Mouse (Mus musculus) heart, embryonic 12.5 days (tissue): ENCODE data around the gene Il10rb. TPM values are rescaled to one million over a fixed set of nuclear protein-coding genes. Genes with fewer than 3 reads are reported as not detected.
"Not testable (repeated sequence)": the region's sequence is repeated elsewhere in the genome, so short reads cannot be mapped to it uniquely, and the experiment has no call there.

ENCODE experiments used
- ATAC-seq: fragments of 200-750 bp; cut with Nextera tagmentation; 2 replicates; pipeline ENCODE4 v1.8.0; 2017; ENCODE audit warnings: moderate TSS enrichment, moderate library complexity; ENCODE audit not compliant: insufficient number of reproducible peaks, low FRiP score
- H3K27ac ChIP-seq: fragments of 300-500 bp; sonication (generic); 2 replicates; pipeline ENCODE4 v1.5.1; 2016; ENCODE audit warnings: mild to moderate bottlenecking, moderate library complexity; ENCODE audit not compliant: poor library complexity, severe bottlenecking
- H3K27me3 ChIP-seq: fragments of 300-500 bp; sonication (generic); replicated peaks from 2 replicates; pipeline ENCODE4 v1.6.1; 2016; ENCODE audit warnings: mild to moderate bottlenecking, moderate library complexity
- H3K36me3 ChIP-seq: fragments of 300-500 bp; sonication (generic); 2 replicates; pipeline ENCODE4 v1.6.1; 2016; ENCODE audit warnings: mild to moderate bottlenecking, moderate library complexity
- H3K4me1 ChIP-seq: fragments of 300-500 bp; sonication (generic); replicated peaks from 2 replicates; pipeline ENCODE4 v1.6.1; 2016; ENCODE audit warnings: mild to moderate bottlenecking
- H3K4me2 ChIP-seq: fragments of 300-500 bp; sonication (generic); 2 replicates; pipeline ENCODE4 v1.6.1; 2016; ENCODE audit warnings: mild to moderate bottlenecking, moderate library complexity
- H3K4me3 ChIP-seq: fragments of 300-500 bp; sonication (generic); 2 replicates; pipeline ENCODE4 v1.5.1; 2016; ENCODE audit warnings: mild to moderate bottlenecking
- H3K9ac ChIP-seq: fragments of 300-500 bp; sonication (generic); 2 replicates; pipeline ENCODE4 v1.6.1; 2016; ENCODE audit warnings: mild to moderate bottlenecking, moderate library complexity
- H3K9me3 ChIP-seq: fragments of 300-500 bp; sonication (generic); replicated peaks from 2 replicates; pipeline ENCODE4 v1.6.1; 2016; ENCODE audit warnings: mild to moderate bottlenecking, moderate library complexity
- WGBS: fragments of 180-500 bp; shearing (Covaris S2); methylation state at CpG from one replicate; pipeline ENCODE4 v1.1.7; 2016; 5-methylcytosine and 5-hydroxymethylcytosine counted together
- polyA plus RNA-seq: library from polyadenylated mRNA; unstranded; fragments of >200 nt; fragmentation: Nextera tagmentation; extraction: Ambion mirVana; gene quantifications from 2 replicates; pipeline ENCODE4 v1.2.1, GENCODE M21; 2016

Gene Il10rb
- polyA plus RNA-seq, 1 experiment from 2014 or later, result 42.6 TPM

DNA sequence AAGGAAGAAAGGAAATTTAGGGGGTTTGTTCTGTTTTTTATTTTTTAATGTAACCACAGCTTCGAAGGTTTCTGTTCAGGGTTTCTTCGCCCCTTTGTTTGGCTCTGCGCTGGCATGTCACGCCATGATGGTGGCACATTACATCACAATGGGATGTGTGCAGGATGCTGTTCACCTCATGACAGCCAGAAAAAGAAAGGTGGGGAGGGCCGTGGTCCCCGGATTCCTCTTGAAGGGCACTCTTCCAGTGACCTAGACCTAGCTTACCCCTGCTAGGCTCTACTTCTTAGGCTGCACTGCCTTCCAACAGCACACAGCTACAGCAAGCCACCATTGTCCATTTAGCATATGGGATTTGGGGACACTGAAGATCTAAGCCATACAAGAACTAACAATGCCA lies 19.9 kb downstream of the Il10rb start:
- Histone ChIP-seq H3K9ac (no peak overlapping the region), H3K4me3 (no peak overlapping the region), H3K27ac (no peak overlapping the region), H3K27me3 (no peaks in the 10 kb centered on the region), H3K36me3 (peaks cover 60% of the 10 kb centered on the region), H3K4me1 (0 out of 2 replicates have a peak, but pooled peaks cover 4% of the 10 kb centered on the region), H3K9me3 (peaks cover 10% of the 10 kb centered on the region; the same call in 1 of the 2 replicates), H3K4me2 (no peak overlapping the region)
- ATAC-seq, result no peak
- 91% methylated on average over 6 of the region's 6 CpGs for WGBS

DNA sequence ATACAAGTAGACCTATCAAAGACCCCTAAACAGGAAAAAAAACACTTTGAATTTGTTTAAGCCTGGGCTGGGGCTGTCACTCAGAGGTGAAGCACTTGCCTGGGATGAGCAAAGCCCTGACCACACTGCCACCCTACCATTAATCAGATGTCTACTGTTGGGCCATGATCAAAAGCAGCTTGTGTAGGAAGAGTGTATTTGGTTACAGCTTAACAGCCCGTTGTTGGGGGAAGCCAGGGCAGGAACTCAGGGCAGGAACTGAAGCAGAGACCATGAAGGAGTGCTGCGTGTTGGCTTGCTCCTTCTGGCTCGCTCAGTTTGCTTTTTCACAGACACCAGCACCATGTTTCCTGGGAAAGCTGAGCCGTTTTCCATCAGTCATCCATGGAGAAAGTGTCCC lies 20.6 kb downstream of the Il10rb start:
- Histone ChIP-seq H3K9ac (no peak overlapping the region), H3K4me1 (peaks cover 4% of the 10 kb centered on the region; the same call in 1 of the 2 replicates), H3K4me2 (no peak overlapping the region), H3K27ac (no peak overlapping the region), H3K9me3 (peaks cover 10% of the 10 kb centered on the region; the same call in 1 of the 2 replicates), H3K27me3 (no peaks in the 10 kb centered on the region), H3K36me3 (peaks cover 52% of the 10 kb centered on the region), H3K4me3 (no peak overlapping the region)
- ATAC-seq, result no peak
- WGBS, result 80% methylated on average over 4 of the region's 4 CpGs

DNA sequence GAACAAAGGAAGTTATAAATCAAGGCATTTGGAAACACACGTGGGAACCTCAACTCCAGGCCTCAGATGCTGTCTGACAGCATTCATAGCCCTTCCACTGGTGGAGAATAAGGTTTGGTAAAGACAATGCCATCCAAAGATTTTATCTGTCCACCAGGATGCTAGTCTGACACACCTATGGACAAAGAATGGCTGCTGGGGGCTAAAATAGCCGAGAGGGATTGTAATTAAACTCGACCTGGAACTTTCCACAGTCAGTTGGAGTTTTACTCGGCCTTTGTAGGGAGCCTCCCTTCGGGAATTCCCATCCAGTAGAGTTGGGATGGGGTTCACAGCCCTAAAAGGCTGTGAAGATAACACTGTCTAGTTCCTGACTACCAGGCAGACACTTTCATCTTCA lies 21.5 kb downstream of the Il10rb start:
- 65% methylated on average over 5 of the region's 5 CpGs for WGBS
- no peak overlapping the region for H3K4me3 ChIP-seq
- peaks cover 45% of the 10 kb centered on the region for H3K36me3 ChIP-seq
- no peak overlapping the region for H3K9ac ChIP-seq
- peaks cover 4% of the 10 kb centered on the region; the same call in 1 of the 2 replicates for H3K4me1 ChIP-seq
- no peak for ATAC-seq
- no peaks in the 10 kb centered on the region for H3K27me3 ChIP-seq
- no peak overlapping the region for H3K27ac ChIP-seq
- no peak overlapping the region for H3K4me2 ChIP-seq
- peaks cover 10% of the 10 kb centered on the region; the same call in 1 of the 2 replicates for H3K9me3 ChIP-seq

DNA sequence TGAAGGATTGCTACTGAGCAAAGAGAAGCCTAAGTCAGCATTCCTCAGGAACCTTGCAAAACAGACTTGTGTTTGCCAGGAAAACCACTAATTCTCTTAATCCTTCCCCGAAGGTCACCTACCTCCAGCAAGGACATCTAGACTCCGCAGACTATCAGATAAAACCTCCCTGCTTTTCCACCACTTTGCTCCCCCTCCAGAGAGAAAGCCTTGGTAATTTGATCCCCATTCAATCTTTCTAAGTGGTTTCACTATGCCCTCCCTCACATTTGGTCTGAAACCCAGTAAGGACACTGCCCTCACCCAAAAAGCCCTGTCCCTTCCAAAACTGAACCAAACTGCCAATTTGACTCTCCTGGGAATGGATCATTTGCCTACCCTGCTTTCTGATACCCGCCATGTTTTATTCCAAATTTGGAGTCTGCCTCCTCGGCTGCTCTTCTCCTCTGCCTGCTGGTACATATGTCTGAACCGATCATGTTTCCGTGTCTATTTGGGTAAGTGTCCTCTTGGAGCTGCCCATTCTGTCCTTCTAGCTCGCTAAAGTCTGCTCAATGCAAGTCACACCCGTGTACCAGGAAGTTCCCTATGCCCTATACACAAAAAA lies 22.4 kb downstream of the Il10rb start:
- no peak overlapping the region for H3K4me3 ChIP-seq

DNA sequence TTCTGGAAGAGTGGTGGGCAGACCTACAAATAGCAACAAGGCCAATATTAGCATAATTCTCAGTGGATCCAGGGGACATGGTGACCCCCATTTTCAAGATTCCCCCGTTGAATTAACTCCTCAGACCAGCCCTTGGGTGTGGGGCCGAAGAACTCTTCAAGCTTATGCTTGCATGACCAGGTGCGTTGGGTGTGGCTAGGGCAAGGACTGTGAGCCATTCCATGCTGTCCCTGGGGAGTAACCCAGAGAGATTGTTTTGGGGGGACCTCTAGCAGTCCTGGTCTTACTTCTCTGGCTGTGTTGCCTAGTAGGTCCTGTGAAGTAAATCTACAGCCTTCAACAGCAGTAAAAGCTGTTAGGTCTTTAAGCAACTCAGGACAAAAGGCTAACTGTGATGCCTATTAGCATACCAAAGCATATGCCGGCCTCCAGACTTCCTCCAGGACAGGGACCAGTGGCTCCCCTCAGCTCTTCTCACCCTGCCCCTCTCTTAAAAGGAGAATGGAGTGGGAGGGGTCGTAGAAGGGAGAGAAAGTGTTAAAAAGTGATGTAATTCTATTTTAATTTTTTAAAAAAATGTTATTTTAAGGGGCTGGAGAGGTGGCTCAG lies 26.9 kb downstream of the Il10rb start:
- no peaks in the 10 kb centered on the region for H3K27me3 ChIP-seq
- H3K36me3 ChIP-seq, result no peaks in the 10 kb centered on the region
- no peak overlapping the region for H3K4me3 ChIP-seq
- peaks cover 17% of the 10 kb centered on the region for H3K4me1 ChIP-seq
- no peak overlapping the region for H3K27ac ChIP-seq
- WGBS, result 42% methylated on average over 5 of the region's 5 CpGs
- peaks cover 10% of the 10 kb centered on the region; the same call in 1 of the 2 replicates for H3K9me3 ChIP-seq
- H3K9ac ChIP-seq, result no peak overlapping the region
- no peak for ATAC-seq
- H3K4me2 ChIP-seq, result no peak overlapping the region

More for the DNA sequence above, 22.4 kb downstream of the Il10rb start:
- Histone ChIP-seq H3K27ac (no peak overlapping the region), H3K36me3 (peaks cover 36% of the 10 kb centered on the region), H3K27me3 (no peaks in the 10 kb centered on the region), H3K9me3 (peaks cover 10% of the 10 kb centered on the region; the same call in 1 of the 2 replicates), H3K4me2 (no peak overlapping the region), H3K9ac (no peak overlapping the region), H3K4me1 (peaks cover 5% of the 10 kb centered on the region; the same call in 1 of the 2 replicates)
- ATAC-seq, result no peak
- WGBS, result 64% methylated on average over 8 of the region's 8 CpGs

DNA sequence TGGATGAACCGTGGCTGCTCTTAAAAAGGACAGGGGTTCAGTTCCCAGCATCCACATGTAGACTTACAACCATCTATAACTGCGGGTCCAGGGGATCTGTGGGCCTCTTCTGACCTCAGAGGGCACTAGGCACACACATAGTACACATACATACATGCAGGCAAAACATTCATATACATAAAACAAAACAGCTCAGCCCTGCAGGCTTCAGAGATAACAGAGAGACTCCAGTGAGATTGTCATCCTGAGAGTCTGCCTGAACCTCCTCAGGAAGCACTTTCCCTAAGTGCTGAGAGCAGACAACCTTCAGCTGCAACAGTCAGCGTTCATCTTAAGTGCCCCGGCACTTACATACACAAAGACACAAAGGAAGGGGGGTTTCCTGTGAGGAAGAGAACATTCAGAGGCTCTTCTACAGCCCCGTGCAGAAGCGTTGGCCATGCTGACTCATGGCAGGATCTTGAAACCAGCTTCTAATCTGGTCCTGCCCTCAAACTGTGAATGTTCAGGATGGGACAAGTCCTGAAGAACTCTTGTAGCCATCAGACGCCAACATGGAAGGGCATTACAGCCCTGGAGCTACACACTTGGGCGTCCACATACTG lies 27.5 kb downstream of the Il10rb start:
- Histone ChIP-seq H3K4me1 (peaks cover 14% of the 10 kb centered on the region), H3K9ac (no peak overlapping the region), H3K9me3 (peaks cover 10% of the 10 kb centered on the region; the same call in 1 of the 2 replicates), H3K27me3 (no peaks in the 10 kb centered on the region), H3K27ac (no peak overlapping the region), H3K36me3 (no peaks in the 10 kb centered on the region), H3K4me2 (no peak overlapping the region), H3K4me3 (no peak overlapping the region)
- ATAC-seq, result peak; percentile 56; the same call in 1 of the 2 replicates
- 35% methylated on average over 8 of the region's 8 CpGs for WGBS

DNA sequence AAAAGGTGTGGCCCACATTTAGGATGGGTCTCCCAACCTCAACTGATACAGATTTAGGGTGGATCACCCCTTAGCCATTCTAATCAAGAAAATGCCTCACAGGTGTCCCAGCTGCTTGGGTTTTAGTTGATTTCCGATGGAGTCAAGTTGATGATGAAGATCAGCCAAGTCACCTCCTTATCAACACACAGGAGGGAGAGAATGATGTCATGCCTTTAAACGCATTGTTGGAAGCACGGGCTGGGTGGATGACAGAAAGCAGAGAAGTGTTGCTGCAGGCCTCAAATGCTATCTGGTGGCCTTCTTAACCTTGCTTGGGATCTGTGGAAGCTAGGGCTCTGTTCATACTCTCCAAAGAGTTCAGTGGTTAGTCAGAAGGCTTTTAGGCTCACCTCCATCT lies 28.2 kb downstream of the Il10rb start:
- Histone ChIP-seq H3K27ac (no peak overlapping the region), H3K9me3 (peaks cover 6% of the 10 kb centered on the region; the same call in 1 of the 2 replicates), H3K27me3 (no peaks in the 10 kb centered on the region), H3K9ac (no peak overlapping the region), H3K4me1 (peaks cover 13% of the 10 kb centered on the region), H3K4me3 (no peak overlapping the region), H3K4me2 (no peak overlapping the region), H3K36me3 (no peaks in the 10 kb centered on the region)
- WGBS, result 26% methylated on average over 3 of the region's 3 CpGs
- ATAC-seq, result 0 out of 2 replicates have a peak, but pooled peaks have one; percentile 54

DNA sequence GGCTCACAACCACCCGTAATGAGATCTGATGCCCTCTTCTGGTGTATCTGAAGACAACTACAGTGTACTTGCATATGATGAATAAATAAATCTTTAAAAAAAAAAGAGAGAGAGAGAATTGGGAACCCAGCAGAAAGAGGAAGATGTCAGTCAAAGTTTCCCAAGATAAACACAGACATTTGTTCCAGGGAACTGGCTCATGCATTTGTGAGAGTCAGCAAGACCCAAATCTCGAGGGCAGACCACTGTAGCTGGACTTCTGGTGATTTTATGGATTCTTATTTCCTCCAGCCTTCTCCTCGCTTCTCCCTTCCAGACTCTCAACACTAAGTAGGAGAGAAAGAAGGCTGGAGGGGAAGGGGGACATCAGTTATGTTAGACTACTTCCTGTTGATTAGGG lies 32.1 kb downstream of the Il10rb start:
- Histone ChIP-seq H3K9me3 (no peaks in the 10 kb centered on the region), H3K27me3 (no peaks in the 10 kb centered on the region), H3K4me3 (no peak overlapping the region), H3K36me3 (no peaks in the 10 kb centered on the region), H3K27ac (no peak overlapping the region), H3K4me1 (peaks cover 19% of the 10 kb centered on the region), H3K9ac (no peak overlapping the region), H3K4me2 (no peak overlapping the region)
- no peak for ATAC-seq
- WGBS, result 75% methylated on average over 3 of the region's 3 CpGs

- not testable (repeated sequence) for H3K9me3 ChIP-seq, ATAC-seq, H3K27me3 ChIP-seq, H3K4me3 ChIP-seq, H3K9ac ChIP-seq, H3K36me3 ChIP-seq, H3K4me2 ChIP-seq, H3K27ac ChIP-seq
- 68% methylated on average over 1 of the region's 1 CpGs for WGBS
- peaks cover 15% of the 10 kb centered on the region for H3K4me1 ChIP-seq
Measured at GRCm38 (mm10) chr16:91438599-91438998, 32.6 kb downstream of the Il10rb start.

- Histone ChIP-seq H3K4me3 (no peak overlapping the region), H3K9ac (no peak overlapping the region), H3K4me2 (no peak overlapping the region), H3K27me3 (no peaks in the 10 kb centered on the region), H3K4me1 (peaks cover 6% of the 10 kb centered on the region), H3K9me3 (no peaks in the 10 kb centered on the region), H3K36me3 (no peaks in the 10 kb centered on the region), H3K27ac (peak overlapping the region; percentile 44; the same call in 1 of the 2 replicates)
- 41% methylated on average over 7 of the region's 7 CpGs for WGBS
- peak; percentile 91 for ATAC-seq
Measured at GRCm38 (mm10) chr16:91441366-91441765, 35.4 kb downstream of the Il10rb start.

DNA sequence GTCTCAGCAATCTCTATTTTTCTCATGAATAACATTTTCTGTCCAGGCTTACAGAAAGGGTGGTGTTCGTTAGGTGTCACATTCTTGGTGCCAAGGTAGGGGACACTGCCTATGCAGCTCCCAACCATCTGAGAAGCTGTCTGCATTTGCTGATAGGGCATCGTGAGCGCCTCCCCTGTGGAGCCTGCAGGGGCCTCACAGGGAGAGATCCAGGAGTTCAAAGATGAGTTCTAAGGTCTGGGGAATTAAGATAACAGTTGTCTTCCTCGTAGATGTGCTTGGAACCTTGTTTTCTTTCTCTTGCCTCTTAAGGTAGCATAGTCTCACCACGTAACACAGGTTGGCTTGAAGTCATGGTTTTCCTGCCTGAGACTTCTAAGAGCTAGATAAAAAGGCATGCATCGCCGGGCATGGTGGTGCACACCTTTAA lies 35.9 kb downstream of the Il10rb start:
- Histone ChIP-seq H3K4me1 (peaks cover 6% of the 10 kb centered on the region), H3K4me2 (no peak overlapping the region), H3K9me3 (no peaks in the 10 kb centered on the region), H3K27me3 (no peaks in the 10 kb centered on the region), H3K9ac (no peak overlapping the region), H3K36me3 (no peaks in the 10 kb centered on the region), H3K4me3 (no peak overlapping the region), H3K27ac (peak overlapping the region; percentile 44)
- peak; percentile 95 for ATAC-seq
- WGBS, result 57% methylated on average over 7 of the region's 7 CpGs
